Mouse (Mus musculus) cortical plate, adult 2 months (tissue): ENCODE results near the gene Pik3ap1.

ENCODE experiments used
- CTCF ChIP-seq: fragments of 200-500 bp; IDR thresholded peaks from 2 replicates; pipeline ENCODE4 v1.5.1; 2011; ENCODE audit warnings: mild to moderate bottlenecking, control low read depth, low read length; ENCODE audit not compliant: insufficient read depth; ENCODE audit errors: extremely low read depth
- POLR2A ChIP-seq: fragments of 200-500 bp; IDR thresholded peaks from 2 replicates; pipeline ENCODE4 v1.6.1; 2011; ENCODE audit warnings: mild to moderate bottlenecking, low read length, control low read depth; ENCODE audit not compliant: insufficient read depth; ENCODE audit errors: extremely low read depth

DNA sequence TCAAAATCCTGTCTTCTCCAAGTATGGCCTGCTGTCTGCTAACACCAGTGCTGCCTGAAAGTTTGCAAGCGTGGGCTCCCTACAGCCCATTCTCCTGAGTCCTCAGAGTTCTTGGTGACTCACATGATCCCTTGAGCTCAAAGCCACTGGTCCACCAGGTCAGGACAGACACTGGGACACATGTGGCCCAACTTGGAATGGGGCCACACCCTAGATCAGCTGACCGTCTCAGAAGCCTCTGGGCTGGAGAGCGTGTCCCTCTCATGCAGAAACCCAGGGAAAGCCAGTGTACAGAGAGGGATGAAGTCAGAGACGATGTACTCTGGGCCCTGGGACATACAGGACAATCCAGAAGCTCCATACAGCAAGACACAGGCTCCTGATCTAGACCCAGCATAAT lies 102.7 kb downstream of the Pik3ap1 start:
- TF ChIP-seq CTCF (no peak), POLR2A (no peak)
